Mouse (Mus musculus): ENCODE data around the gene Tbc1d16.

Gene Tbc1d16

GRCm38 (mm10) chr11:119143376-119144002 is 84.8 kb downstream of the Tbc1d16 start:
- DNase-seq (ENCODE audit: low read depth, low spot score): no peak

- no peak for DNase-seq (ENCODE audit: low read depth, low spot score)
Observed at GRCm38 (mm10) chr11:119142615-119143014, 85.7 kb downstream of the Tbc1d16 start.

GRCm38 (mm10) chr11:119139026-119139425 is 89.3 kb downstream of the Tbc1d16 start:
- no peak for DNase-seq (ENCODE audit: low read depth, low spot score)

DNA sequence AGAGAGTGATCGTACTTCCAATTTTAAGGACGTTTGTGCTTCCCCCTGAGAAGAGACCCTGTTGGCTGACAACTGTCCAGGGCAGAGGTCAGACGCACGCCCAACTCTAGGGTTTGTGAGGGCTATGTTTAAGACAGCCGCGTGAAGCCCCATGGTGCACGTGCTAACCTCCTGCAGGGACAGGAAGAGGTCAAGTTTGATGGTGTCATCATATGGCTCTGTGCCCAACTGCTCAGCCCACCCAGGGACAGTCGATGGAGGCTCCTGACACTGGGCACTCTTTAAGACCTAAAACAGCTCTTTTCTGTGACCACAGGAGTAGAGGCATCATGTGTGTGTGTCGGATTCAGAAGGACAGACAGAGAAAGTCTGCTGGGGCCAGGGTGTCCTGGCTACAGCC is 90.1 kb downstream of the Tbc1d16 start:
- DNase-seq (ENCODE audit: low read depth, low spot score): no peak

- no peak for DNase-seq (ENCODE audit: low read depth, low spot score)
Observed at GRCm38 (mm10) chr11:119134586-119134985, 93.7 kb downstream of the Tbc1d16 start.

GRCm38 (mm10) chr11:119133437-119134221 is 94.7 kb downstream of the Tbc1d16 start:
- DNase-seq (ENCODE audit: low read depth, low spot score): peak; percentile 77

DNA sequence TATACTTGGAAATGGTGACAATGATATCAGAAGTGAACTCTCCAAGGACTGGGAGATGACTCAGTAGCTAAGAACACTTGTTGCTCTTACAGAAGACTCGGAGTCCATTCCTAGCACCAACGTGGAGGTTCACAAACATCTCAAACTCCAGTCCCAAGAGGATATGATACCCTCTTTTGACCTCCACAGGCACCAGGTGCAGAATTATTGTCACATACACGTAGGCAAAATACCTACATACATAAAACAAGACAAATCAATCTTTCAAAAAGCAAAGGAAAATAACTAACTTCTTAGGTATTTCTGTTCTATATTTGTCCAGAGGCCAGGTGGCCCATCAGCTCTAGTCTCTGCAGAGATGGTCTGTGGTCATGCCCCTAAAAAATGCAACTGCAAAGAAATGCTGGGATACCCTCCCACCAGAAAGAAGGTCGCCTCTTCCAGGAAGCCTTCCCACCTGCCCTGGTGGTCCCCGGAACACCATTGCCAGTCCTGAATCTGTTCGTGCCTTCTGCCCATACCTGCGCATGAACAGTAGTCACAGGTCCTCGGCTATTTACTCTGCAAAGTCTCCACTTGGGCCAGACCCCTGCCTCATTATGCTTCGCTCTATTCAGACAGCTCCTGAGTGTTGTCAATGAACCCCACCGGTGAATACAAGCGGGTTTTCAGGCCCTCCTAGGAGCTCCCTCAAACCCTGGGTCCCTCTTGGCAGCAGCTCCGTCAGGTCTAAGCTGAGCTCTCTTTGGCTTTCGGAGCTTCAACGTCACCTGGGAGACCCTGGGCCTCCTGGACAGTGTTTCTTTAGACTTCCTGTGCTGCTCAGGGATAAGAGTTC is 95.9 kb downstream of the Tbc1d16 start:
- no peak for DNase-seq (ENCODE audit: low read depth, low spot score)

DNA sequence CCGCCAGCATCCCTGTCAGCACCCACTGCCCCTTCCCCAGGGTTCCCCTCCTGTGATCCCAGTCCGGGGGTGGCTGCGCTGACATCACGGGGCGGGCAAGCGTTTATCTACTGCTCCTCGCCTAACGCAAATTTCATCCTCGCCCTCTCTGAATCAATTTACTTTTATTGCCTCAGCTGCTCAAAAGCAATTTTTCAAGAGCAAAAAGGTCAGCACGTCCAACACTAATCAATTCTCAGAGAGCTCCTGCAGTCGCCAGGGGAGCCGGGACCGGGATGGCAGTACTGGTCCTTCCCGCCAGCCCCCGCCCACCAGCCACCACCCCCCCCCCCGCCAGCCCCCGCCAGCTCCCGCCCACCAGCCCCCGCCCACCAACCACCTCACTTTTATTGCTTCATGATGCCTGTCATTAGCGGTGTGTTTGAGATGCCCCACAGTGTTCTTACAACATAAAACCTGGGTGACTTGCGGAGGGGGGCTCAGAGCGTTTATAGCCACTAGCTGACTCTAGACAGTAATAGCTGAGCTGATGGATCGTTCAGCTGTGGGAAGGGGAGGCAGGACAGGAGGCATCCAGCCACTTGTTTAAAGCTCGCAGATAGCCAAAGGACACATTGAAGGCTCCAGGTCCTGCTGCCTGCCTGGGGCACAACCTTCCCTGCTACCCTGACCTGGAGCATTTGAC is 98.1 kb downstream of the Tbc1d16 start:
- no peak for DNase-seq (ENCODE audit: low read depth, low spot score)

DNA sequence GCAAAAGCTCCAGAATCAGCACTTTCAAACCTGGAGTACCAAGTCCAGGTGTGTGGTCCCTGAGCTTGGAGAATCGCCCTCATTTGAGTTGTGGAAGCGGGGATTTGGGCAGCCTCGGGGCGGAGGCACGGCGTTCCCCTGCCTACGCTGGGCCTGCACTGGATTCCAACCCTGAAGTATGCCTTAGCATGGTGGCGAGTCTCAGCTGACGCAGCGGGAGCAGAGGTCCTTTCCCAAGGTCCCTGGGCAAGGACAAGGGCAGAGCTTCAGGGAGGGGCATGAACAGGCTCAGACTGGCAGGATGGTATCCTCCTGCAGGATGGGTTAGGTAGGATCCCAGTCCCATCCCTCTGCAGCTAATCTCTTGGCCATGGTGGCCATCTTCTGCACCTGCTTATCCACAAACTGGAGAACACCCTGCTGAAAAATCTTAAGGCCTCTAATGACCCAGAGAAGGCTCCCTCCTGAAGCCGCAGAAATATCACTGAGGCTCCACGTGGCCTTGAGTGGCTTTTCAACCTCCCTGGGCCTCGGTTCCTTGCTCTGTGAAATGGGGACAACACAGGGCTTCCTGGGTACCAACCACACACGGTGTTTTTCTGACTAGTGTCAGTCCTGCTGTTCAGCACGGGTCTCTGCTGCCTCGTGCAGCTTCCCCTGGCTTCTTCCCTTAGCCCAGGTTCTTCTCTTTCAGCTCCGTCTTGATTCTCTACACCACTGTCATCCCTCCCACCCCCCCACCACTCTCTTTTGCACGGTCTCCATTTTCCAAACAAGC is 98.8 kb downstream of the Tbc1d16 start:
- no peak for DNase-seq (ENCODE audit: low read depth, low spot score)

GRCm38 (mm10) chr11:119128668-119129280 is 99.5 kb downstream of the Tbc1d16 start:
- DNase-seq (ENCODE audit: low read depth, low spot score): no peak

GRCm38 (mm10) chr11:119127686-119128473 is 100.4 kb downstream of the Tbc1d16 start:
- DNase-seq (ENCODE audit: low read depth, low spot score): peak; percentile 93

- no peak for DNase-seq (ENCODE audit: low read depth, low spot score)
Observed at GRCm38 (mm10) chr11:119127147-119127546, 101.2 kb downstream of the Tbc1d16 start.

- peak; percentile 81 for DNase-seq (ENCODE audit: low read depth, low spot score)
Observed at GRCm38 (mm10) chr11:119125929-119126861, 102.1 kb downstream of the Tbc1d16 start.

- DNase-seq (ENCODE audit: low read depth, low spot score): peak; percentile 92
Observed at GRCm38 (mm10) chr11:119124536-119124935, 103.8 kb downstream of the Tbc1d16 start.

GRCm38 (mm10) chr11:119123522-119124319 is 104.6 kb downstream of the Tbc1d16 start:
- DNase-seq (ENCODE audit: low read depth, low spot score): no peak

DNA sequence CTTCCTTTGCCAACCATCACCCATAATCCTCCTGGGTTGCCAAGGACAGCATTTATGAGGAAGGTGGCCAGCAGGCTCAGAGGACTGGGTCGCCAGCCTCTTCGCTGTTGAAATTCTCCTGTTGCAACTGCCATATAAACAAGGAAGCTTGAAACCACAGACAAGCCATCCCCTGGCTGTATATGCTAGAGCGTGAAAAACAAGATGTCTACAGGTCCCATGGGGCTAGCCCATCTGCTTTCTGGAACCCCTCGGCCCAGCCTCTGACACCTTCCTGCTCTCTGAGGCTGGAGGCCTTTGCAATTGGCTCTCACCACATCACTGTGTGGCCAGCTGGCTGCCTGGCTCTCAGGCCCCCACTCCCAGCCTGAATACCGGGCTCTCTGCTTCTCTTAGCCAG is 105.9 kb downstream of the Tbc1d16 start:
- DNase-seq (ENCODE audit: low read depth, low spot score): no peak

- no peak for DNase-seq (ENCODE audit: low read depth, low spot score)
Observed at GRCm38 (mm10) chr11:119118905-119119304, 109.4 kb downstream of the Tbc1d16 start.

- DNase-seq (ENCODE audit: low read depth, low spot score): no peak
Observed at GRCm38 (mm10) chr11:119117945-119118344, 110.4 kb downstream of the Tbc1d16 start.

Measured in skeletal muscle tissue, adult 2 months (tissue).